Mouse (Mus musculus) bone marrow, adult 2 months (tissue): ENCODE measurements around the gene Kctd19.

ENCODE experiments used
- CTCF ChIP-seq: fragments of 200-500 bp; IDR thresholded peaks from 2 replicates; pipeline ENCODE4 v1.5.1; 2011; ENCODE audit warnings: low read length, control low read depth; ENCODE audit not compliant: control insufficient read depth, insufficient read depth
- POLR2A ChIP-seq: fragments of 200-500 bp; IDR thresholded peaks from 2 replicates; pipeline ENCODE4 v1.6.1; 2011; ENCODE audit warnings: low read depth, mild to moderate bottlenecking, control low read depth, low read length, borderline replicate concordance; ENCODE audit not compliant: control insufficient read depth

- TF ChIP-seq CTCF: no peak
- no peak for TF ChIP-seq POLR2A
These were observed 64.7 kb downstream of the Kctd19 start, which contains the start of gene Slc9a5 for GRCm38 (mm10) chr8:105348450-105349095.
